20 mouse cellular contexts compared by ENCODE assay signal in the genomic region with DNA sequence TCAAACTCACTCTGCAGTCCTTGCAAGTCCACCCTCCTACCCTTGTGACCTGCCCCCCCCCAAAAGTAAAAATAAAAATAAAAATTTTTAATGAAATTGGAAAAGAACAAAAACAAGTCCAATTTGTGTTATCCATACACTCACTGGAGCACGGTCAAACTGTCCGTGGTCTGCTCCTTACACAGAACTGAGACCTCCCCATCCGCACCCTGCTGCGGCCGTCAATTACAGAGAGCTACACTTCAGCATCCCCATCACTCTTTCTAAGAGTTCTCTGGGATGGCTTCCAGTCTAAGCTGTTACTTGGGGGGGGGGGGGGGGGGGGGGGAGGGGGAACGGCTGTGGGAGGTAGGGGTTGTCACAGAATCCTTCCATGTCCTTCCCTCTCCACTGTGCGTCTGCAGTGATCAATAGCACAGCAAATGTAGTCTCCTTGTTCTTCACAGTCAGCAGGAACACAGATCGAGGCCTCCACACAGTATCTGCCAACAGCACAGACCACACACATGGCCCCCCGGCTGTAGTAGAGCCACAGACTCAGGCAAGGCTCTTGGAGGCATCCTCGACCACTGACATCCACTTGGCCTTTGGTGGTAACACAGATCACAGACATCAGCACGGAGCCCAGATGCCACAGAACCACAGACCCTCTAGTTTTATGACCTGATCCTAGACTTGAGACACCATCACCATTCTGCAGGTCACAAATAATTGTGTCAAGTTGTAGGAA. TPM values are rescaled to one million over a fixed set of nuclear protein-coding genes. Genes with fewer than 3 reads are reported as not detected.
"Had no signal": no experiment of that assay in that cellular context is flagged by ENCODE, and none has a peak within 500 bp of the region (broad histone marks: within the 10 kb centered on the region; RNA-seq: fewer than 3 reads in every experiment).

No protein-coding gene starts in this region.

RNA-seq across cellular contexts. Expression of a gene that starts 30.7 kb away (rescaled TPM):
- total RNA-seq: layer of hippocampus, adult 2 months; layer of hippocampus, postnatal 25 days; left cerebral cortex, adult 18-20 months; left cerebral cortex, postnatal 25 days; megakaryocyte progenitor cell, adult 5-6 weeks; megakaryocyte-erythroid progenitor cell, adult 5-6 weeks had no signal
- polyA plus RNA-seq: intestine, postnatal 0 days; kidney, adult 2 months; kidney, embryonic 14.5 days; kidney, postnatal 0 days; large intestine, adult 2 months; limb, embryonic 10.5 days; limb, embryonic 13.5 days; liver, embryonic 12.5 days; liver, embryonic 15.5 days; lung, embryonic 16.5 days; midbrain, embryonic 14.5 days; neural tube, embryonic 15.5 days; stomach, embryonic 15.5 days; thymus, postnatal 0 days had no signal
